Mouse (Mus musculus) hindbrain, embryonic 13.5 days (tissue): ENCODE measurements around the gene Fn3k. TPM values are rescaled to one million over a fixed set of nuclear protein-coding genes. Genes with fewer than 3 reads are reported as not detected.

Experiments used
- ATAC-seq: fragments of 200-750 bp; cut with Nextera tagmentation; 2 replicates; pipeline ENCODE4 v1.8.0; 2017; ENCODE audit warnings: moderate TSS enrichment; ENCODE audit not compliant: low FRiP score
- H3K27ac ChIP-seq: fragments of 300-500 bp; sonication (generic); 2 replicates; pipeline ENCODE4 v1.5.1; 2015; ENCODE audit warnings: inconsistent platforms, mild to moderate bottlenecking, moderate library complexity
- H3K27me3 ChIP-seq: fragments of 300-500 bp; sonication (generic); 2 replicates; pipeline ENCODE4 v1.6.1; 2015; ENCODE audit warnings: mild to moderate bottlenecking, inconsistent platforms
- H3K36me3 ChIP-seq: fragments of 300-500 bp; sonication (generic); 2 replicates; pipeline ENCODE4 v1.6.1; 2015; ENCODE audit warnings: mild to moderate bottlenecking, inconsistent platforms
- H3K4me1 ChIP-seq: fragments of 300-500 bp; sonication (generic); replicated peaks from 2 replicates; pipeline ENCODE4 v1.6.1; 2015; ENCODE audit warnings: inconsistent platforms
- H3K4me2 ChIP-seq: fragments of 300-500 bp; sonication (generic); 2 replicates; pipeline ENCODE4 v1.6.1; 2015; ENCODE audit warnings: inconsistent platforms, mild to moderate bottlenecking, moderate library complexity
- H3K4me3 ChIP-seq: fragments of 300-500 bp; sonication (generic); 2 replicates; pipeline ENCODE4 v1.5.1; 2015; ENCODE audit warnings: mild to moderate bottlenecking, inconsistent platforms
- H3K9ac ChIP-seq: fragments of 300-500 bp; sonication (generic); 2 replicates; pipeline ENCODE4 v1.6.1; 2015; ENCODE audit warnings: mild to moderate bottlenecking, inconsistent platforms
- H3K9me3 ChIP-seq: fragments of 300-500 bp; sonication (generic); 2 replicates; pipeline ENCODE4 v1.6.1; 2016; ENCODE audit warnings: inconsistent platforms
- WGBS: fragments of 180-500 bp; shearing (Covaris S2); methylation state at CpG from one replicate; pipeline ENCODE4 v1.1.7; 2015; 5-methylcytosine and 5-hydroxymethylcytosine counted together
- polyA plus RNA-seq: library from polyadenylated mRNA; unstranded; fragments of >200 nt; fragmentation: Nextera tagmentation; extraction: Ambion mirVana; gene quantifications from 2 replicates; pipeline ENCODE4 v1.2.1, GENCODE M21; 2015

The Fn3k gene
- polyA plus RNA-seq = 3.6 and 5.2 TPM in 2 replicates

DNA sequence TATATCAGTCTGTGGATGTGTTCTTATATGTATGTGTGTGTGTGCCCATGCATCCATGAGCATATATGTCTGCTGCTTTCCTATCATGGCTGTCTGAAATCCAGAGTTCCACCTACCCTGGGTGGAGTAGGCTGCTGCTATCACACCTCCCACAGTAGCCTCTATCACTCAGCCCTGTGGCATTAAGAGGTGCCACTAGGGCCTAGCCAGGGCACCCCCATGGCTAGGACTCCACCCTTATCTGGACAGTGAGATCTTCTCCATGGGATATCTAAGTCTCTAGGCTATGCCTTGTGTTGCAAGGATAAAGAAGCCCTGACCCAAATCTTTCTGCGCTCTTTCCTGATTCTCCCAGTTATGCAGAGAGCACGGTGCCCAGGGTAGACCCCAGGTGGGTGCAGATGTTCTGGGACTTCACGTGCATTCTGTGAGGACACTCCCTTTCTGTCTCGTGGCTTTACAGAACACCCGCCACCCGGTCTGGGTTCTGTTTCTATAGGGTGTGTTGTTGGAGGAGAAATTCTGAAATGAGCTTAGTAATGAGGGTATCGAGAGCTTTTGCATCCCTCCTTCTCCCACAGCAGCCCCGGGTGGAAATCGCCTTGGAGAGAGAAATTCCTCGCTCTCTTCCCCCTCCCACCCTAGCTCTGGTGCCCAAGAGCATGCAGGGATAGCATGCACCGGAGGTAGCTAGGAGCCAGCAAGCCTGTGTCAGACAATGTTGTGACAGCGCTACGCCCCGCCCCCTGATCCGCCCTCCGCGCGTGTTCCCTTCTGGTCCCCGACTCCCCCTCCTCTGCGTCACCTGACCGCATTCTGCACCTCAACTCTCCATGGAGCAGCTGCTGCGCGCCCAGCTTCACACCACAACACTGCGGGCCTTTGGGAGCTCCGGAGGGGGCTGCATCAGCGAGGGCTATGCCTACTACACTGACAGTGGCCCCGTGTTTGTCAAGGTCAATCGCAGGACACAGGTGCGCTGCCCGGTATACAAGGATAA, at the start of gene Fn3k:
Fn3k (plus strand) TSS at position 758 of the 1,000 bp plus-strand sequence.
- peaks cover 22% of the 10 kb centered on the region for H3K4me1 ChIP-seq
- H3K4me2 ChIP-seq = peak within 1 kb of the TSS; percentile 72
- H3K9me3 ChIP-seq = no peaks in the 10 kb centered on the region
- H3K36me3 ChIP-seq = peaks cover 9% of the 10 kb centered on the region
- peak within 1 kb of the TSS; percentile 73 for H3K9ac ChIP-seq
- 6% methylated on average over 29 of the region's 30 CpGs for WGBS
- ATAC-seq = peak; percentile 97
- H3K27me3 ChIP-seq = no peaks in the 10 kb centered on the region
- peak within 1 kb of the TSS; percentile 49 for H3K4me3 ChIP-seq
- peak within 1 kb of the TSS; percentile 75 for H3K27ac ChIP-seq

GRCm38 (mm10) chr11:121387750-121388553, 46.8 kb upstream of the Fn3k start, which contains the start of gene Rab40b:
Gene Rab40b (minus strand): TSS chr11:121388251.
- H3K27me3 ChIP-seq = peaks cover 18% of the 10 kb centered on the region
- peak within 1 kb of the TSS; percentile 64 for H3K27ac ChIP-seq
- peak; percentile 99 for ATAC-seq
- peak within 1 kb of the TSS; percentile 78 for H3K9ac ChIP-seq
- H3K36me3 ChIP-seq = no peaks in the 10 kb centered on the region
- H3K4me3 ChIP-seq = peak within 1 kb of the TSS; percentile 66
- under 1% methylated on average over 61 of the region's 61 CpGs for WGBS
- no peaks in the 10 kb centered on the region for H3K9me3 ChIP-seq
- peak within 1 kb of the TSS; percentile 78 for H3K4me2 ChIP-seq
- peaks cover 14% of the 10 kb centered on the region for H3K4me1 ChIP-seq

- no peak overlapping the region for H3K9ac ChIP-seq
- peaks cover 18% of the 10 kb centered on the region for H3K27me3 ChIP-seq
- no peaks in the 10 kb centered on the region for H3K36me3 ChIP-seq
- peak overlapping the region; percentile 78 for H3K4me2 ChIP-seq
- 14% methylated on average over 6 of the region's 6 CpGs for WGBS
- H3K27ac ChIP-seq = peak overlapping the region; percentile 26; the same call in 1 of the 2 replicates
- H3K4me1 ChIP-seq = peaks cover 14% of the 10 kb centered on the region
- peak overlapping the region; percentile 66 for H3K4me3 ChIP-seq
- no peaks in the 10 kb centered on the region for H3K9me3 ChIP-seq
- no peak for ATAC-seq
These were observed 46.2 kb upstream of the Fn3k start for GRCm38 (mm10) chr11:121388554-121388945.

GRCm38 (mm10) chr11:121390793-121391192, 43.9 kb upstream of the Fn3k start:
- Histone ChIP-seq H3K4me1 (peaks cover 14% of the 10 kb centered on the region), H3K4me3 (no peak overlapping the region), H3K27me3 (peaks cover 18% of the 10 kb centered on the region), H3K9ac (no peak overlapping the region), H3K9me3 (no peaks in the 10 kb centered on the region), H3K36me3 (no peaks in the 10 kb centered on the region), H3K27ac (no peak overlapping the region), H3K4me2 (no peak overlapping the region)
- 71% methylated on average over 3 of the region's 3 CpGs for WGBS
- no peak for ATAC-seq

DNA sequence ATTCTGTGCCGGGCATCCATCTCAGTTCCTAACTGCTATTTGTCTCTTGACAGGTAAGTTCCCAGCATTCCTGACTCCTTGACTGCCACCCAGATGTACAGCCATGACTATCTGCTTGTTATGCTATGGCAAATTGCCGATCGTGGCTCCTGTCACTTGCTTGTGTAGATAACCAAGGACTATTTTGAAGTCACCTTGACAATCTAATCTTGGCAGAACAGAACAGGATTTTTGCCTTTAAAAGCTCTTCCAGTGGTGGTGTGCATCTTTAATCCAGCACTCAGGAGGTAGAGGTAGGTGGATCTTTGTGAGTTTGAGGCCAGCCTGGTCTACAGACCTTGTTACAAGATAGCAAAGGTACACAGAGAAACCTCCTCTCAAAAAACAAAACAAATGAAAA, 42.3 kb upstream of the Fn3k start:
- H3K4me3 ChIP-seq = no peak overlapping the region
- no peaks in the 10 kb centered on the region for H3K9me3 ChIP-seq
- no peak overlapping the region for H3K9ac ChIP-seq
- no peak for ATAC-seq
- H3K4me1 ChIP-seq = peaks cover 5% of the 10 kb centered on the region
- WGBS = 95% methylated on average over 3 of the region's 3 CpGs
- H3K27me3 ChIP-seq = peaks cover 4% of the 10 kb centered on the region
- H3K4me2 ChIP-seq = no peak overlapping the region
- H3K36me3 ChIP-seq = no peaks in the 10 kb centered on the region
- H3K27ac ChIP-seq = no peak overlapping the region

DNA sequence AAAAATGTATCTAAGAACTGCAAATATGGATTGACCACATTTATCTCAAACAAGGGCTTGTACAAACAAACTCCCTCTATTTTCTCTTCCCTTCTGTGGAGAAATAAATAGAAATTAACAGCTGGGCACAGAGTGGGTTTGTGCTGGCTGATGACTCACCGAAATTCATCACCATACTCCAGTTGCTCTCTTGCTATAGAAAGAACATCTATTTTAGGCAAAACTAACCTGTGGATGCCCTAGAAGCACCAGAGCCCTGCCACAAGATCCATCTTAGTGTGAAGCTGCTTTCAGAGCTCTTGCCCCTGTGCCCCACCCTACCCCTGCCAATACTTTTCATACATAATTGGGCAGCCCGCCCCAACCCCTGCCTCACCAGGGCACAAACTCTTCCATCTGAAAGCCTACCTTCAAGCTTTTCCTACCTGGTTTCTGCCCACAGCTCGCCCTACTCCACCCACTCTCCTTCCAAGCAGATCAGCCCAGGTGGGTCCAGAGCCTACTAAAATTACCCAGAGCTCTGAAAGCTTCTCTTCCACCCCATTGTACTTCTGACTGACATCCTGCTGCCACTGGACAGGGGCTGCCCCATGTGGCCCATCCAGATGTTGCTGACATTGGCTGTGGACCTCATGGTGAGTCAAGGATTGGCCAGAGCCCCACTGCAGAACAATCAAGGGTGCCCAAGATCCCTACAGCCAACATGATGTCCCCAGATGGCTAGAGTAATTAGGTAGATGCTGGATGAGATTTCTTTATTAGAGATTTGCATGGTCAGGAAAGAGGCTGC, 27.2 kb upstream of the Fn3k start:
- no peak for ATAC-seq

GRCm38 (mm10) chr11:121414762-121415161, 20.0 kb upstream of the Fn3k start:
- Histone ChIP-seq H3K9me3 (no peaks in the 10 kb centered on the region), H3K27me3 (no peaks in the 10 kb centered on the region), H3K27ac (no peak overlapping the region), H3K9ac (no peak overlapping the region), H3K4me3 (no peak overlapping the region), H3K4me1 (no peaks in the 10 kb centered on the region), H3K4me2 (no peak overlapping the region), H3K36me3 (no peaks in the 10 kb centered on the region)
- no peak for ATAC-seq
- WGBS = 85% methylated on average over 5 of the region's 5 CpGs

More for the DNA sequence above, 27.2 kb upstream of the Fn3k start:
- 84% methylated on average over 3 of the region's 3 CpGs for WGBS
- Histone ChIP-seq H3K9me3 (no peaks in the 10 kb centered on the region), H3K36me3 (no peaks in the 10 kb centered on the region), H3K27me3 (peaks cover 3% of the 10 kb centered on the region; the same call in 1 of the 2 replicates), H3K27ac (no peak overlapping the region), H3K9ac (no peak overlapping the region), H3K4me2 (no peak overlapping the region), H3K4me1 (no peaks in the 10 kb centered on the region), H3K4me3 (no peak overlapping the region)

DNA sequence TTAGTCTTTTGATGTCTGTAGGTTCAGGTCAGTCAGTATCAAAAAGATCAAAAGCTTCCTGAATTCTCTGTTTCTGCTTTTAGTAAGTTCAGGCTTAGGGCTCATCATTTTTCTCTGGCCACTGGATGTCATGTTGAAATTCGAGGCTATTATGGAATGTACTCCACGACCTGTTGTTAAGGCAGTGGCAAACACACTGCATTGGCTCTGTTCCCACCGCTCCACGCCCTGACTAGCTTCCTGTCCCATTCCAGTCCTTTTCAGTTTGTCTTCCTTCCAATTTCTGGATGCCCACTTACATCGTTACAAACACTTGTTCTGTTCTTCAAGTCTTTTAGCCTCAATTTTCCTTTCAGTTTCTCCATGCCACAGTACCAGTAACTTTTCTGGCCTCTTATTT, 19.4 kb upstream of the Fn3k start:
- no peaks in the 10 kb centered on the region for H3K9me3 ChIP-seq
- no peak overlapping the region for H3K4me3 ChIP-seq
- peaks cover under 1% of the 10 kb centered on the region for H3K4me1 ChIP-seq
- H3K36me3 ChIP-seq = no peaks in the 10 kb centered on the region
- WGBS = 82% methylated on average over 5 of the region's 5 CpGs
- H3K27ac ChIP-seq = no peak overlapping the region
- no peak overlapping the region for H3K4me2 ChIP-seq
- H3K27me3 ChIP-seq = no peaks in the 10 kb centered on the region
- no peak overlapping the region for H3K9ac ChIP-seq
- ATAC-seq = no peak

GRCm38 (mm10) chr11:121417971-121418370, 16.7 kb upstream of the Fn3k start:
- 84% methylated on average over 5 of the region's 5 CpGs for WGBS
- H3K36me3 ChIP-seq = no peaks in the 10 kb centered on the region
- no peak overlapping the region for H3K27ac ChIP-seq
- no peak overlapping the region for H3K4me2 ChIP-seq
- H3K9me3 ChIP-seq = no peaks in the 10 kb centered on the region
- H3K4me3 ChIP-seq = no peak overlapping the region
- H3K27me3 ChIP-seq = no peaks in the 10 kb centered on the region
- peaks cover 17% of the 10 kb centered on the region for H3K4me1 ChIP-seq
- no peak overlapping the region for H3K9ac ChIP-seq
- ATAC-seq = no peak

- Histone ChIP-seq H3K4me3 (no peak overlapping the region), H3K9ac (peak overlapping the region; percentile 13; the same call in 1 of the 2 replicates), H3K4me2 (no peak overlapping the region), H3K36me3 (no peaks in the 10 kb centered on the region), H3K4me1 (peaks cover 17% of the 10 kb centered on the region), H3K27me3 (no peaks in the 10 kb centered on the region), H3K27ac (no peak overlapping the region), H3K9me3 (no peaks in the 10 kb centered on the region)
- 68% methylated on average over 2 of the region's 2 CpGs for WGBS
- no peak for ATAC-seq
These were observed 15.8 kb upstream of the Fn3k start for GRCm38 (mm10) chr11:121418932-121419331.

DNA sequence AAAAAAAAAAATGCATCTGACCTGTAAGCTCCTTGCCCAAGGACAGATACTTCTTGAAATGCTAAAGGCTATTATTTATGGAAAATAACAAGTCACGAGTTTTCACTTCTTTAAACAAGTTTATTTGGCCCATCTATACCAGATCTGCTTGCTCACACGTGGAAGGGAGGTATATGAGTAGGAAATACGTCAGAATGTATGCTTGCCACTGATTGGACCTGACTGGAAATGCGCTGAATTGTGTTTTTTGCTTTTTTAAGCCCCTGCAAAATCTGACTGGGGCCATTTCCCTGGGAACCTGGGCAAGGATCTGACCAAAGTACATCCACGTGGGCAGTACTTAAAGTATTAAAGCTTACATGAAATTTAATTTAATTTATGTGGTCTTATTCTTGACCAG, 14.3 kb upstream of the Fn3k start:
- H3K4me3 ChIP-seq = peak overlapping the region; percentile 73
- H3K4me2 ChIP-seq = peak overlapping the region; percentile 84
- WGBS = 46% methylated on average over 5 of the region's 5 CpGs
- peak overlapping the region; percentile 68 for H3K9ac ChIP-seq
- no peak for ATAC-seq
- no peak overlapping the region for H3K27ac ChIP-seq
- H3K9me3 ChIP-seq = no peaks in the 10 kb centered on the region
- no peaks in the 10 kb centered on the region for H3K27me3 ChIP-seq
- peaks cover 17% of the 10 kb centered on the region for H3K4me1 ChIP-seq
- H3K36me3 ChIP-seq = no peaks in the 10 kb centered on the region
